Mouse (Mus musculus): ENCODE results near the gene Map1lc3b. TPM values are rescaled to one million over a fixed set of nuclear protein-coding genes. Genes with fewer than 3 reads are reported as not detected.
A peak's percentile ranks its signal among the peaks of the same experiment; 100 is the strongest.

The Map1lc3b gene
- polyA plus RNA-seq, 1 experiment = 121 TPM

DNA sequence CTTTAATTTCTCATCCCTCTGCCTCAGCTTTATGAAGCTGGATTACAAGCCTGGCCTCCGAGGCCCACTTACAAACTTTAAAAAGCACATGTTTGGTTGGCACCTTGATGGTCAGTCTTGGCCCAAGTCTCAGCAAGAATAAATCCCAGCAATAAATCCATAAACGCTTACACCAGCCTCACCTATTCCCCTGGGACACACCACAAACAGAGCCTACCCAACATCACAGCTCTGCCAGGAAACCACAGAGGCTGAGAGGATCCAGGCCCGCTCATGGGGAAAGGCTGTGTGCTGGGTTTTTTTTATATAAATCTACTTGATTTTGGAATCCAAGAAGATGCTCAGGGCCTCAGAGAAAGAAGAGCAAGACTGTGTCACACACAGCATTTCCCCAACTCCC is 14.5 kb upstream of the Map1lc3b start:
- DNase-seq (ENCODE audit: low read depth) = no peak

DNA sequence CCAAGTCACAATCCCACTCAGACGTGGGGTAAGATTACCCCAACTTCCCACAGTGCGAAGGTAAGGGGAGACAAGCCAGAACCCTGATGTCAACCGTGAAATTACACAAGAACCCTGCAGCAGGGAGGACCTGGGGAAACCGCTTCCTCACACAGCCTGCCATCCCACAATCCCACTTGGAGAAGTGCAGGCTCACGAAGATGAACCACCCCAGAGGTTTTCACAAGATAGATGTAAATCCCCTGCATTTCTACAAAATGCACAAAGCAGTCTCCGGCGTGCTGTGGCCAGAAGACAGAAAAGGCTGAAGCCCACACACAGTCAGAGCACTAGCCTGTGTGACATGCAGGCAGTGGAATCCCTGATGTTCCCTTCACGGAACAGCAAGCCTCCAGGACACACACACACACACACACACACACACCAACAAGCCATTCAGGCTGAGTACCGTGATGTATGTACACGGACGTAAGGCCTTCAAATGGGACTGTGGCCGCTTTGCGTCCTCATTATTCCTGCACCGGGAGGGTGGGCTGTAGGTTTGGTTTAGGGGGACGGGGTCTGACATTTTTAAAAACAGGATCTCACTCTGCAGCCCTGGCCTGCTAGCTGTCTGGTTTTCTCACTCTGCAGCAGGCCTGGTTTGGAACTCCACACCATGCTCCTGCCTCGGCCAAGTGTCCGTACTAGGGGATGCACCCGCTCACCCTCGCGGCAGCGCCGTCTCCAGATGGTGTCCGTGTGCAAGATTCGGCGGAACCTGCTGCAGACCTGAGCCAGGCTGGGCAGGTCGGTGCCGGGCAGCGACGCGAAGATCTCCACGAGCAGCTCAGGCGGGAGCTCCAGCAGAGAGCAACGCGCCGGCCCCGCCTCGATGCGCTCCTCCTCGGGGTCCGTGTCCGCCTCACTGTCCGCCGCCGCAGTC is 12.1 kb upstream of the Map1lc3b start:
- no peak for TF ChIP-seq CTCF (IDR thresholded peaks at IDR 0.05; ENCODE audit: borderline replicate concordance, extremely low read depth, insufficient read depth, insufficient read length)
- no peak for TF ChIP-seq POLR2A (IDR thresholded peaks at IDR 0.05; ENCODE audit: borderline replicate concordance, extremely low read depth, insufficient read depth, insufficient read length, poor library complexity, severe bottlenecking)
- DNase-seq (ENCODE audit: low read depth) = peak; percentile 67

More for the DNA sequence above, 14.5 kb upstream of the Map1lc3b start:
- TF ChIP-seq POLR2A (IDR thresholded peaks at IDR 0.05; ENCODE audit: borderline replicate concordance, extremely low read depth, insufficient read depth, insufficient read length, poor library complexity, severe bottlenecking) = no peak

DNA sequence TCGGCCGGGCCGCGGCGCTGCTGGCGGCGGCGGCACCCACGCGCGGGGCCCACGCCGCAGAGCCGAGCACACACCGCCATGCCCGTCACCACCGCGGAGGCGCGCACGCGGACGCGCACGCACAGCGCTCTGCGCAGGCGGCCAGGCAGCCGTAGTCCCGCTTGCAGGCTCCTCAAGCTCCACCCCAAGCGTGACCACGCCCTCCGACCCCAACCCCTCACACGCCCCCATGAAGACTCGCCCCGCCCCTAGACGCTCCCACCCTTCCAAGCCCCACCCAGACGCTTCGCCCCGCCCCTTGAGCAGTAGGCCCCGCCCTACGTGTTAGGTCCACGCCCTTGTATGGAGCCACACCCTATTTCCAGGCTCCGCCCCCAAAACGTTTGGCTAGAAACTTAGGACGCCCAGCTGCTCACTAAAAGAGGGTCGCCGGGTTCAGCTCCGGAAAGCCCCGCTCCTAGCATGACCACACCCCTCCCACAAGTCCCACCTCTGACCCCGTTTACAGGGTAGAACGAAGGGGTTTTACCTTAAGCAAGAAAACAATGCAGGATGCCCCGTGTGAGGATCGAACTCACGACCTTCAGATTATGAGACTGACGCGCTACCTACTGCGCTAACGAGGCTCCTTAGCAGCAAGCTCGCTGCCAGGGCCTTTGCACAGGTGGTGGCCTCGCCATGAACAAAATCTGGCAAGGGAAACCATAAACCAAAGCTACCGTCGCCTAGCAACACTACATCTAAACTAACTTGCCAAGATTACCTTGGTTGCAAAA is 11.3 kb upstream of the Map1lc3b start, which contains the start of gene Fbxo31:
Gene Fbxo31, minus strand, starts transcription at position 131 of the 776 bp plus-strand sequence.
- peak; percentile 97 for DNase-seq (ENCODE audit: low read depth)
- TF ChIP-seq CTCF (IDR thresholded peaks at IDR 0.05; ENCODE audit: borderline replicate concordance, extremely low read depth, insufficient read depth, insufficient read length) (no peak), POLR2A (IDR thresholded peaks at IDR 0.05; ENCODE audit: borderline replicate concordance, extremely low read depth, insufficient read depth, insufficient read length, poor library complexity, severe bottlenecking) (peak; percentile 95)

DNA sequence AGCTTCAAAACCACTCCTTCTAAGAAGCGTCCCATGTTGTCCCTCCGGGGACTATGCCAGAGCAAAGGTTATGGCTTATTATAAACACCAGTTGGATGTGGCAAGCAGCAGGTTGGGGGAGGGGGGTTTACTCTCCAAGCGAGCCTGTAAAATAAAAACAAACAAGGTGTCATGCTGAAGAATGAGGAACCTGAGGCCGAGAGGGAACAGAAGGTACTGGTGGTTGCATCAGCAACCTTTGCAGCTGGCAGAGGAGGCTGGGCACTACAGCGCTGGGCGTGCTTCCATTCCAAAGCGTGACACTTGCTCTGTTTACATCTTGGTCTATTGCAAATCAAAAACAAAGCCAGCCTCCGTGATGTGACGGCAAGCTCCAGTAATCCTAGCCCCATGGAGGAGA is 9.7 kb upstream of the Map1lc3b start:
- no peak for DNase-seq (ENCODE audit: low read depth)
- TF ChIP-seq POLR2A (IDR thresholded peaks at IDR 0.05; ENCODE audit: borderline replicate concordance, extremely low read depth, insufficient read depth, insufficient read length, poor library complexity, severe bottlenecking) = no peak
- no peak for TF ChIP-seq CTCF (IDR thresholded peaks at IDR 0.05; ENCODE audit: borderline replicate concordance, extremely low read depth, insufficient read depth, insufficient read length)

DNA sequence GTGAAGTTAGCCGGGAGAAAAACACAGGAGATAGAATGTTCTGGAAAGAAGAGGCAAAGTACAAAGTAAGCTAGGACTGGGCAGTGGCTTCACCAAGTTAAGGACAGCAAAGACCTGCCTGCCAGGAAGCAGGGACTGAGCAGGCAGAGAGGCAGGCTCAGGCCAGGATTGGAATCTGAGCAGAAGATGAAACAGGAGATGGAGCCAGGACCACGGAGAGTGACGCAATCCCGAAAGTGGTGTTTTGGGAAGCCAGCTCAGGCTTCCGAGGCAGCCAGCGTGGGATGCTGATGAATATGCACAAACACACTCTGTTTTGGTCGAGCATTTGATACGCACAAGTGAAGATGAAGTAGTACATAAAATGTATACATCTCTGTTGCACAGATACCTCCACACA is 6.5 kb upstream of the Map1lc3b start:
- TF ChIP-seq CTCF (IDR thresholded peaks at IDR 0.05; ENCODE audit: borderline replicate concordance, extremely low read depth, insufficient read depth, insufficient read length) = no peak
- TF ChIP-seq POLR2A (IDR thresholded peaks at IDR 0.05; ENCODE audit: borderline replicate concordance, extremely low read depth, insufficient read depth, insufficient read length, poor library complexity, severe bottlenecking) = no peak
- DNase-seq (ENCODE audit: low read depth) = no peak

DNA sequence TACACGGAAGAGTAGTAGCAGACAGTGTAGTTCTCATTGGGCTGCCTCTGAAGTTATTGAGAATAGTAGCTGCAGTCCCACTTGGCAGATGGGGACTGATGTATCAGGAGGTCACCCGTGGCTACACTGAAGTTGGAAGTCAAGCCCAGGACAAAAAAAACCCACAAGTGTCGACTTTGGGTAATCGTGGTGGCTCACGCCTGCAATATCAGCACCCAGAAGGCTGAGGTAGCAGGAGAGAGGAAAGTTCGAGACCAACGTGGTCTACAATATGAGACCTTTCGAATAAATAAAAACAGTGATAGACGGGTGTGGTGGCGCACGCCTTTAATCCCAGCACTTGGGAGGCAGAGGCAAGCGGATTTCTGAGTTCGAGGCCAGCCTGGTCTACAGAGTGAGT is 5.4 kb upstream of the Map1lc3b start:
- no peak for TF ChIP-seq POLR2A (IDR thresholded peaks at IDR 0.05; ENCODE audit: borderline replicate concordance, extremely low read depth, insufficient read depth, insufficient read length, poor library complexity, severe bottlenecking)
- TF ChIP-seq CTCF (IDR thresholded peaks at IDR 0.05; ENCODE audit: borderline replicate concordance, extremely low read depth, insufficient read depth, insufficient read length) = no peak
- DNase-seq (ENCODE audit: low read depth) = no peak

DNA sequence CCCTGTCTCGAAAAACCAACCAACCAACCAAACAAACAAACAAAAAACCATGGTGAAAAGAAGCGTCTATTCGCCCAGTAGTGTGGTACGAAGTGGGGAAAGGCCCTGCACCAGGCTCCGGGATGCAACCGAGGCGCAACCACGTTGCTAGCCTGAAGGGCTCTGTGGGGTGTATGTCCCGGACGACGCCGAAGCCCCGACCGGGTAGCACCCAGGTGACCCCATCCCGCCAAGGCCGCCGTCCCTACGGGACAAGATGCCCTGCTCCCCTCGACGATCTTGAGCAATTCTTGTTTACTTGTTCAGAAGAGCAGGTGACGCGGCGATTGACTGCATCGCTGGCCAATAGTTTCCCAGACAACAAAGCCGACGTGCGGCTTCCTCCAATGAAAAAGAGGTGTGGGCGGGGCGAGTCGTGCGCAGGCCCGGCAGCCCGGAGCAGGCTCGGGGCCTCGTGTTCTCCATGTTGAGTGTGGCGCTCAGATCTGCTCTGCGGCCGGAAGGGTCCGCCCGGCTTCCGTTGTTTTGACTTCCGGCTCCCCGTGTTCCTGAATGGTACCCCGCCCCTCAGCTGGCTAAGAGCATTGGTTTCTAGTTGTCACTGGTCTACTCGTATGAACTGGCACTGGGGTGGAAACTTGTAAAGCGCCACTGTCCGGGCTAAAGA is 4.9 kb upstream of the Map1lc3b start:
- no peak for TF ChIP-seq CTCF (IDR thresholded peaks at IDR 0.05; ENCODE audit: borderline replicate concordance, extremely low read depth, insufficient read depth, insufficient read length)
- TF ChIP-seq POLR2A (IDR thresholded peaks at IDR 0.05; ENCODE audit: borderline replicate concordance, extremely low read depth, insufficient read depth, insufficient read length, poor library complexity, severe bottlenecking) = peak; percentile 34; the same call in 1 of the 2 replicates
- peak; percentile 100 for DNase-seq (ENCODE audit: low read depth)

DNA sequence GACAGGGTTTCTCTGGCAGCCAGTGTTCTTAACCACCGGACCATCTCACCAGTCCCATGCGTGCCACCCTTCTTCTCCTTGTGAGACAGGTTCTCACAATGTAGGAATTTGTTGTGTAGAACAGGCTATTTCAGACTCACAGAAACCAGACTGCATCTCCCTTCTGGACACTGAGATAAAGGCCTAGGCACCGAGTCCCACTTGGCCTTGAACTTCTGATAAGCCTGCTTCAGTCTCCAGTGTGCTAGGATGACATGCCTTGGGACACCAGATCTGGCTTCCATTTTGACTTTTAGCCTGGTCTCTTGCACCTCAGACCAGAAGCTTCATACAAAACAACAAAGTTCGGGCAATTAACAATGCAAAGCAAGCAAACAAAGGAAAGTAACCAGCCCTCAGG is 1.4 kb upstream of the Map1lc3b start:
- TF ChIP-seq CTCF (IDR thresholded peaks at IDR 0.05; ENCODE audit: borderline replicate concordance, extremely low read depth, insufficient read depth, insufficient read length) (no peak), POLR2A (IDR thresholded peaks at IDR 0.05; ENCODE audit: borderline replicate concordance, extremely low read depth, insufficient read depth, insufficient read length, poor library complexity, severe bottlenecking) (no peak)
- DNase-seq (ENCODE audit: low read depth) = no peak

DNA sequence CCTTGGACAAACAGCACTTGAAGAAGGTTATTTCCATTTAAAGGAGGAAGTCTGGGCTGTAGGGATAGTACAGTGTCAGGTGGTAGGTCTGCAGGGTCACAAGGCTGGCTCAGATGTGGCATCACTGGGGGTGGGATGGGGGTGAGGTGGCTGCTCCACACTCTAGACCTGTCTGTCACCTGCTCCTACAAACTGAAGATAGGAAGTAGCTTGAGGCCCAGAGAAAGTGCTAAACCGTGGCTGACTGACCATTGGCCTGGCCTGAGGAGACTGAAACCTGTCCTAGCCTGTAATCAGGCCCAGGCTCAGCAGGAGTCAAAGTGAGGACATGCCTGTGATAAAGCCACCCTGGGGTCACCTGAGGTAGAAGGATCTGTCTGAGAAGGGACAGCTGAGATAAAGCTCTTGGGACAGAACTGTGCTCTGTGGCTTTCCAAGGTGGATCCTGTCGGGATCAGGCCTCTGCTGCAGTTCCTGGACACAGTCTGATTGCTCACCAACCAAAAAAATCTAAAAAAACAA is 895 bp upstream of the Map1lc3b start:
- DNase-seq (ENCODE audit: low read depth) = no peak
- no peak for TF ChIP-seq POLR2A (IDR thresholded peaks at IDR 0.05; ENCODE audit: borderline replicate concordance, extremely low read depth, insufficient read depth, insufficient read length, poor library complexity, severe bottlenecking)
- TF ChIP-seq CTCF (IDR thresholded peaks at IDR 0.05; ENCODE audit: borderline replicate concordance, extremely low read depth, insufficient read depth, insufficient read length) = no peak

DNA sequence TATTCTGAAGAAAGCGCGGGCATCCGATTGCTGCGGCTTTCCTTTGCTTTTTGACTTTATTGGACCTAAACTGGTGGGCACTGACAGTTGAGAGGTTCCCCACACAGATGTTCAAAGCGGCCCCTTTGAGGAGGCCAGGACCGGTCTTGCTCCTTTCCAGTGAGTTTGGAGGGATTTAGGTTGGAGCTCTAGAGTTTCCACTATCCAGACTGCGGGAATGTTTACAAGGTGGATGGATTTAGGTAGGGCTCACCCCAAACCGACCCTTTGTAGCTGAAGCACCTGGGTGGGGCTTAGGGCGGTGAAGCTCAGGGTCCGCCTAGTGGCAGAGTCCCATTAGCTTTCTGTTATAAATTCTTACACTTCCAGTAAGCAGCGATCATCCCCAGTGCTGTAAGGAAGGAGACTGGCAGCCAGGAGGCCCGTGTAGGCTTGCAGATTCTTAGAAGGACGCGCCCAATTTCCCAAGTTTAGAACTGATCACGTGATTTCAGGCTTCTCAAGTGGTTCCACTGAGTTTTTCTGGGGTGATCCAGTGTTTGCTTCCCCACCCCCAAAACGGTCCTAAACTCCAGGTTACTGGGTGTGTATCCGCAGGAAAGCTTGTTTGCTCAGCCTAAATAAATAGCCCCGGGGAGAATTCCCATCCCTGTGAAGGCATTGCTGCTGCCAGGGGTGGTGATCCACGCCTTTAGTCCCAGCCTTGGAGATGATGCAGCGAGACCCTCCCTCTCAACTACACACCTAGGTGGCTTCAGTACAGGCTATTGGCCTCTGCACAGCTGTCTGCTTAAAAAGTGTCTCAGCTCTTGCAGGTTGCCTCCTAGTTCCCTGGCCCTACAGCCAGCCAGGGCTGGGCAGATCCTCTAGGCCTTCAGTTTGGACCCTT is 1.3 kb downstream of the Map1lc3b start:
- DNase-seq (ENCODE audit: low read depth) = peak; percentile 63
- peak; percentile 54; the same call in 1 of the 2 replicates for TF ChIP-seq CTCF (IDR thresholded peaks at IDR 0.05; ENCODE audit: borderline replicate concordance, extremely low read depth, insufficient read depth, insufficient read length)
- TF ChIP-seq POLR2A (IDR thresholded peaks at IDR 0.05; ENCODE audit: borderline replicate concordance, extremely low read depth, insufficient read depth, insufficient read length, poor library complexity, severe bottlenecking) = no peak

Data from brain, embryonic 14.5 days (tissue).